Mouse (Mus musculus) olfactory bulb, adult 2 months (tissue): Measurements from ENCODE around the gene Gm27179.
"Not testable (repeated sequence)": the region's sequence is repeated elsewhere in the genome, so short reads cannot be mapped to it uniquely, and the experiment has no call there.

ENCODE experiments used
- CTCF ChIP-seq: fragments of 200-500 bp; IDR thresholded peaks from 2 replicates; pipeline ENCODE4 v1.5.1; 2012; ENCODE audit warnings: low read depth, mild to moderate bottlenecking, low read length, moderate library complexity; ENCODE audit not compliant: insufficient read depth
- POLR2A ChIP-seq: fragments of 200-500 bp; IDR thresholded peaks from 2 replicates; pipeline ENCODE4 v1.6.1; 2012; ENCODE audit warnings: mild to moderate bottlenecking, low read depth, low read length, moderate library complexity; ENCODE audit not compliant: insufficient read depth

DNA sequence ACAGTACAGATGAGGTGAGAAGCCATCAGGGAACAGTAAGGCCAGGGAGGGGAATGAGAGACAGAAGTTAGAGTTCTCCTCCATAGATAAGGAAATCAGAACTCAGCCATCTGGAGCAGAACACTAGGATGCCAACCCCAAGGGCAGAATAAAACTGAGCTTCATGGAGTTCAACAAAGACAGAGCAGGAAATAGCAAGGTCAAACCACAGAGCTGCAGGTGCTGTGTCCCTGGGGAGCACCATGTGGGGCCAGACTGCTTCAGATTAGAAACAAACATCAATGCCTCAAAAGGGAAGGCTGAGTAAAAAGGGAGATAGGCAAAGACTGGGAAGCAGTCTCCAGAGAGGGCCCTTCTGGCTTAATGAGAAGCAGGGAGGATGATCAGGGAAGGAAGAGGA, 16.1 kb downstream of the Gm27179 start:
- TF ChIP-seq CTCF, POLR2A: not testable (repeated sequence)
